Mouse (Mus musculus): Measurements from ENCODE around the gene Ifrd2.
A peak's percentile ranks its signal among the peaks of the same experiment; 100 is the strongest.

Gene Ifrd2

GRCm38 (mm10) chr9:107586974-107587832 lies at the start of gene Ifrd2:
TSS of gene Ifrd2 (plus strand) at chr9:107587642.
- peak; percentile 98 to 99 for DNase-seq

DNA sequence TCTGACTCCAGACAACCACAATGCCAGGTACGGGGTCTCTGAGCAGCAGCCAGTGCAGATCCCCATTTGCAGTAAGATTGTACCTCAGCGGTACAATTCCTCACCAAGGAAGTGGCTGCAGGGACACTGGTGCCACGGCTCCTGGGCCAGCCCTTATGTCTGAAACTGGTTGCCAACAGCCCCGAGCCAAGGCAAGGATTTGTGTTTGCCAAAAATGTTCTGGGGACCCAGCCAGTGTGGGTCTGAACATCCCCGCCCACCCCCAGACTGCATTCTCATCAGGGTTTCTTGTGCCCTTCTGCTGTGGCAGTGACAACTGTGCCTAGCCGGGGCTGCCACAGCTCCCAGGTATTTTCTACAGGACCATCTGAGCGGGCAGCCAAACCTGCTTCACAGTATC lies 49.2 kb upstream of the Ifrd2 start:
- no peak for DNase-seq

DNA sequence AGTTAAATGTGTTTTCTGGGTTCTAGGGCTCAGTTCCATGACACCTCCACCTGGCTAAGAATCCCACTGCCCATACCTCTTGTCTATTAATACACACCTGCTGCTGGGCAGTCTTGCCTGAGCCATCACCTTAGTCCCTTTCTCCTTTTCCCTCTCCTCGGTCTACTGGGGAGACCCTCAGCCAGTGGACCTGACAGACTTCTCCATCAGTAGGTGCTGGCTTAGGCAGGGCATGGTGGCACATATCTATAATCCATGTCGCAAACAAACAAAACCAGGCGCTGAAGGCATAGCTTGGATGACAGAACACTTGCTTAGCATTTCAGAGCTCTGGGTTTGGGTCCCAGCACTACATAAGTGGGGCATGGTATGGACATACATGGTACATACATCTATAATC lies 48.7 kb upstream of the Ifrd2 start:
- DNase-seq: no peak

DNA sequence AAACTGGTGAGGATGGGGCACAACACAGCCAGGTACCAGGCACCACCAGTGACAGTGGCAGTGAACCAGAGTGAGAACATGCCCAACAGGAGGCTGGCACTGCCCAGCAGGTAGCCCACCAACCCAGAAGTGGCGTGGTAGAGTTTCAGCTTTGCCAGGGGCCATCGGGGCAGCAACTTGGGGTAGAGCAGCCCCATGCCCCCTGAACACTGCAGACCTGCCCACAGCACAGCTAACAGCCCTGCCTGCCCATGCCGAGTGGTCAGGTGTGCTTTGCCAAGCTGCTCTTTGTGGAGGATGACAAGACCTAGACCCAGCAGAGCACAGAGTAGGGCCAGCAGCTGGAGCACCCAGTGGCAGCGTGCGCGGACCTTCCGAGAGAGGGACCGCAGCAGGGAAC lies 47.5 kb upstream of the Ifrd2 start:
- no peak for DNase-seq

DNA sequence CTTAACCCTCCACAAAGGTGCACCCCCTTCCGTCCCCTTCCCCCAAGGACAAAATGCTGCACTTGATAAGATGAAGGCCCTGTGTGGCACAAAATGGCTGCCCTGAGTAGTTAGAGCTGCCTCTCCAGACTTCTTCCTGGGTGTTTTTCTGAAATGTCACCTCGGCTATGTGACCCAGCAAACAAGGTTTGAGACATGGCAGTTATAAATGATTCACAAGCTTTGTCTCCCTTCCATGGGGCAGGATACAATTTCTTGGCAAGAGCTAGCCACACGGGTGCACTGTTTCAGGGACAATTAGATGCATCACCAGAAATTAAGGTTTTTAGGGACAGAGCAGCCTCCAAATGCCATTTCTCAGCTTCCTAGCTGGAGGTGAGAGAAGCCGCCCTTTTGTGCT lies 47.0 kb upstream of the Ifrd2 start:
- DNase-seq: no peak

DNA sequence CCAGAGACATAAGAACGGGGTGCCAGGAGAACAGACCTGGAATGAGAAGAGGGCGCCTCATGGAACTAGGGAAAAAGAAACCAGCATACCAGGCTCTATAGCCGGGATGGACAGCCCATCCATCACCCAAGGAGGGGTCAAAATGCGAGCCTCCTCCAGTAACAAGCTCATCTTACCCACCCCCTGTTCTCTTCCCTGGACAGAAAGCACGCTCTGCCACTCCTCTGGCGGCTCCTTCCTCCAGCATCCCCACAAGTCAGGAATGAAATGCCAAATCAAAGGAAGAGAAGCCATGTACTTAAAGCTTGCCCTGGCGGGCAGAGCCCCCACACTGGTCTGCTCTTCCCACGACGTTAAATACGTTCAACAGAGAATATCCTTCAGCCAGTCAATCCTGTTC lies 46.4 kb upstream of the Ifrd2 start:
- DNase-seq: no peak

DNA sequence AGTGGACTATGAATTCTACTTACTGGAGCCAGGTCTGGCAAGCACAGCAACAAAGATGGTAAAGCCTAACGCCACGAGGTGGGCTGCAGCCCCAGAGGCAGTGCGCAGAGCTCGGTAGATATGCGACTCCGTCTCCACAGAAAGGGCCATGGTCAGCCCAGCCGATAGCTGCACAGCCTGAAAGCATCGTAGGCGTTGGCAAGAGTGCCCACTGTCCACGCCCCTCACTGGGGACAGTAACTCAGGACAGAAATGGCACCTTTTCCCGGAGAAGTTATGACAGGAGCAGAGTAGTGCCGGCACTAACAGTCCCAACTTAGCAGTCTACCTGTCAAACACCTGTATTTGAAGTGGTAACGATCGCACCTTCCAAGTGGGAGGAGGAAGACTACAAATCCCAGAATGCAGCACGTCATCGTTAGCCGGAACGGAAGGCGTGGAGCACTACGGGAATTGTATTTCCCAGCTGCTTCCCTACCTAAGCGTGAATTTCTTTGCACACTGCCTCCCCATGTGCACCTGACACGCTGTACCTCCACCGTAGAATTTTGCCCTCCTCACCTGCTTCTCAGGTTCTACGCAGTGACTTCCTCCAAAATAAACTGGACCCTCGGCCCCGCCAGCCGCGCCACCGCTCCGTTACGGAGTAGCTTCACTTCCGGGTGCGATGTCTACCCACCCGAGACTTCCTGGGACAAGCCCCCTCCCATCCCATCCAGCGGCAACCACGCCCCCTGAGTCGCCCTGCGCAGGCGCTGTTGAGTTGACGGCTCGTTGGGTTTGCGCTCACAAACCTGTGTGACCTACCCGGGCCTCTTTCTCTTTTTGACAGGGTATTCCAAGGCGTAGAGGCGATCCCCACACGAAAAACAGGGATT lies 45.7 kb upstream of the Ifrd2 start, which contains the start of the genes Cyb561d2 and Nprl2:
Cyb561d2 (minus strand) TSS at position 720 of the 878 bp plus-strand sequence.
Nprl2 (plus strand) TSS at position 753 of the 878 bp plus-strand sequence.
- DNase-seq: peak; percentile 94 to 95

- peak in 1 of 2 experiments; percentile 53 for DNase-seq
Measured at GRCm38 (mm10) chr9:107542352-107542686, 45.1 kb upstream of the Ifrd2 start.

- no peak for DNase-seq
Measured at GRCm38 (mm10) chr9:107542721-107543120, 44.7 kb upstream of the Ifrd2 start.

- DNase-seq: no peak
Measured at GRCm38 (mm10) chr9:107543299-107543698, 44.1 kb upstream of the Ifrd2 start.

DNA sequence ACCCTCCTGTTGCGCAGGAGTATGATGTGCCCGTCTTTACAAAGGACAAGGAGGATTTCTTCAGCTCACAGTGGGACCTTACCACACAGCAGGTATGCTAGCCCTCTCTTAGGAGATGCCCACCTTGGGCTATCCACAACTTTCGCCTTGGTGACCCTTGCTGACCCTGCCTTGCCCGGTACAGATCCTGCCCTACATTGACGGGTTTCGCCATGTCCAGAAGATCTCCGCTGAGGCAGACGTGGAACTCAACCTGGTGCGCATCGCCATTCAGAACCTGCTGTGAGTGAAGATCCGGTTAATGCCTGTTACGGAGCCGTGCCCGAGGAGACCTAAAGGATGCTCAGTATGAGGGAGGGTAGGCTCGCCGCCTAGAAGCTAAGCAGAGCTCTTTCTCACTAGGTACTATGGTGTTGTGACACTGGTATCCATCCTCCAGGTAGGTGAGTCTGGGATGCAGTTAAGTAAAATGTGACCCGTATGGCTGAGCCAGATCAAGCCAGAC lies 43.2 kb upstream of the Ifrd2 start:
- no peak for DNase-seq

DNA sequence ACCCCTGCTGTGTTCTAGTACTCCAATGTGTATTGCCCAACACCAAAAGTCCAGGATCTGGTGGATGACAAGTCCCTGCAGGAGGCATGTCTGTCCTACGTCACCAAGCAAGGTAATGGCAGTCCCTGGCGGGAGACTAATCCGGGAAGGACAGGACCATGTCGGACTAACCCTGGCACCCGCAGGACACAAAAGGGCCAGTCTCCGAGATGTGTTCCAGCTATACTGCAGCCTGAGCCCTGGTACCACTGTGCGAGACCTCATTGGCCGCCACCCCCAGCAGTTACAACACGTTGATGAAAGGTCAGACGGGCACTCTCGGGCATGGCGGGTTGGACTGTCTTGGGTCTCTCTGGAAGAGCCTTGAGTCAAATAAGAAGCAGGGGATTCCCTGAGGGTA lies 42.7 kb upstream of the Ifrd2 start:
- no peak for DNase-seq

GRCm38 (mm10) chr9:107545199-107545598 lies 42.2 kb upstream of the Ifrd2 start:
- no peak for DNase-seq

GRCm38 (mm10) chr9:107545602-107546001 lies 41.8 kb upstream of the Ifrd2 start:
- no peak for DNase-seq

GRCm38 (mm10) chr9:107547026-107547425 lies 40.4 kb upstream of the Ifrd2 start, which contains the start of gene Zmynd10:
TSS of gene Zmynd10 (plus strand) at chr9:107547298.
- DNase-seq: peak; percentile 88 to 91

- DNase-seq: no peak
Measured at GRCm38 (mm10) chr9:107547957-107548356, 39.5 kb upstream of the Ifrd2 start.

GRCm38 (mm10) chr9:107548820-107549219 lies 38.6 kb upstream of the Ifrd2 start:
- DNase-seq: no peak

- DNase-seq: no peak
Measured at GRCm38 (mm10) chr9:107549297-107550074, 38.0 kb upstream of the Ifrd2 start.

GRCm38 (mm10) chr9:107550491-107551116 lies 36.8 kb upstream of the Ifrd2 start:
- no peak for DNase-seq

- peak; percentile 72 to 84 for DNase-seq
Measured at GRCm38 (mm10) chr9:107551117-107551889, 36.1 kb upstream of the Ifrd2 start, which contains the start of gene Rassf1. TSS of gene Rassf1 (plus strand) at chr9:107551555.

DNA sequence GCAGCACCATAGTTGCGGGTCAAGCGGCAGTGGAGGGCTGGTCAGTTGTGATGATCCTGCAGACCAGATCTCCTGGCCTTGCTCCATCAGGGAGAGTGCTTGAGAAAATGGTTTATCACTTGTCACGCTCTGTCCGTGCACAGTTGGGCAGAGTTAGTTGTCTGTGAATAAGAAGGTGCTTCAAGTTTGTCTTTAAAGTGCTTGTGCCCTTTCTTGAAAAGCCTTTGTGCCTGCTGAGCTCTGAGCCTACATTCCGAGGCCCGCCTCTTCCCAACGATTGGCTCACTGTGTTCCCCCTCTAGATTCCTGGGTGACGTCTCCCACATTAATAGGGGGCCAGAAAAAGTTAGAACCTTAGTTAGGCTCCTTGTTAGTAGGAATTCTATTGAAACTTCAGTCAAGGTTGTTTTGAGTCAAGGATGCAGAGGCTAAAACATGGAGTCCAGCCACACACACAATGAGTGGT lies 35.5 kb upstream of the Ifrd2 start:
- DNase-seq: no peak
